Mouse (Mus musculus): ENCODE measurements at regions not wholly inside any gene's neighbourhood (a gene's known extent, or its start where the extent isn't known, plus 50 kb on each side); places are given as distances from the start of the nearest gene placed in this dataset.

DNA sequence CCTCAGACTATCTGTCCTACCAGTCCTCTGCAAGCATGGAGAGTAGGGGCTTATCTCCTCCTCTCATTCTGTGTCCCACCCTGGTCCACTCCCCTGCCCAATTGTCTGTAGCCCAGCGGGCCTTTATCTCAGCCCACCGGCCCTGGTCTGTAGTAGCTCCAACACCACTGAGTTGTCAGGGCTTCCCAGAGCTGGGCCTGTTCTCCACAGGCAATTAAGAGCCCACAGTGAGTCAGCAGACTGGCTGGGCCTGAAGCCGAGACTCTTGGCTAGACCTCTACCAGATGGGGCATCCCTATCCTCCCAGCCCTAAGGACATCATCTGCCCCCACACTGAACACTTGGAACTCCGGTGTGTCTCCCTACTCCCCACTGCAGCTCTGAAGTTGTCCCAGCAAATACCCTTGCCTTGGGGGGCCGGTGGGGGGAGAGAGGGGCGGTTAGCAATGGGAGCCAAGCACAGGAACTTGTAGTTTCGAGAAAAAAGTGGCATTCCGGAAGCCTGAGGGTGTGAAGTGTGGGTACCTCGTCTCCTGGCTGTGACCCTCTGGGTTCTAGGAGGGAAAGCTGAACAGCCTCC is 64.7 kb upstream of the Dlg1 start:
- CTCF ChIA-PET, result no interaction called here

DNA sequence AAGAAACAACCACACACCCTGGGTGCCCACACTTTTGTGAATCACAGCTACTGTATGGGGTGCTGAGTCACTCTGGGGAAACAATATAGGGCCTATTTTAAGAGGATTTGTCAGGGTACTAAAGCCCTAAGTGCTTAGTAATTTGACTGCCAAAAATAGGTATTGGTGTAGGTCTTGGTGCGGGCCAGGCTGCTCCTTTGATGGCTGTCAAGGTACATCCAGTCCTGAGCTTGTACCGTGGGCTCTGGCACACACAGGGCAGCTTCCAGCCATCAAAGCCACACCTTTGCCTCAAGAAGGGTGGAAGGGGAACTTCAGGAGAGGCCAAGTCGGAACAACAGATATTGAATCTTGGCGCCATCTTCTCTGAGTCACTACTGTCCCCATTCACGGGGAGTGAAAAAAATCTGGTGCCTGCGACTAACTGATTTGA is 64.2 kb upstream of the Dlg1 start:
- CTCF ChIA-PET, result no interaction called here

DNA sequence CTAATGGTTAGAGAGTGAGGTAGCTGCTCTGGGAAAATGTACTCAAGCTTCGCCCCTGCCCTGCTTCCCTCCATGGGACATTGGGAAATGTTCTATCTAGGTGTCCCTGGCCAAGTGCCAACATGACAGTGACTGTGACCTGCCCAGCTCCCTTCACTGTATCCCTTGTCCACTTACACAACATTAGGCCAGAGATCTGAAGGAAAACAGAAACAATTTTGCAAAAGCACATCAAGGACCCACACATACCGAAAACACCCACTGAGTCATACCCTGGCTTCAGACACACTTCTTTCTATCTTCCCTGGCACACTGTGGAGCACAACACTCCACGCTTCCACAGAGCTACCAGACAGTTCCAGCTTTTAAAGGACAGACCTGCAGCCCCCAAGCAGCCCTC is 62.0 kb upstream of the Dlg1 start:
- CTCF ChIA-PET, result no interaction called here

DNA sequence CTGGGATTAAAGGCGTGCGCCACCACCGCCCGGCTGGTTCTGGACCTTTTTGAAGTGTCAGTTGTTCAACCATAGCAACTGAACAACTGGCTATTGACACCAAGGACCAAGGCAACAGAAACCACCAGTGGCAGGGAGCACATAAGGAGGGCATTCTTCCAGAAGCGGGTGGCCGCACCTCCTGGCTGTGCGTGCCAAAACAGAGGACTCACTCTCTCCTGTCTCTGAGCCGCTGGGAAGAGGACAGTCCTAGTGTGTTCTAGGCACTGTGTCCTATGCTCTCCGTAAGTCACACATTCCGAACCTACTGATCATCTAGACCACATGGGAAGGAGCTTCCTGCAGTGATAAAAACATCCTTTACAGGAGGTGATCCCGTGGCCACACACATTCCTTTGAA is 60.1 kb upstream of the Dlg1 start:
- CTCF ChIA-PET, result no interaction called here

GRCm38 (mm10) chr16:31606389-31607177 is 56.7 kb upstream of the Dlg1 start:
- CTCF ChIA-PET, result no interaction called here

- CTCF ChIA-PET, result no interaction called here
Observed at GRCm38 (mm10) chr16:31608964-31609363, 54.3 kb upstream of the Dlg1 start.

DNA sequence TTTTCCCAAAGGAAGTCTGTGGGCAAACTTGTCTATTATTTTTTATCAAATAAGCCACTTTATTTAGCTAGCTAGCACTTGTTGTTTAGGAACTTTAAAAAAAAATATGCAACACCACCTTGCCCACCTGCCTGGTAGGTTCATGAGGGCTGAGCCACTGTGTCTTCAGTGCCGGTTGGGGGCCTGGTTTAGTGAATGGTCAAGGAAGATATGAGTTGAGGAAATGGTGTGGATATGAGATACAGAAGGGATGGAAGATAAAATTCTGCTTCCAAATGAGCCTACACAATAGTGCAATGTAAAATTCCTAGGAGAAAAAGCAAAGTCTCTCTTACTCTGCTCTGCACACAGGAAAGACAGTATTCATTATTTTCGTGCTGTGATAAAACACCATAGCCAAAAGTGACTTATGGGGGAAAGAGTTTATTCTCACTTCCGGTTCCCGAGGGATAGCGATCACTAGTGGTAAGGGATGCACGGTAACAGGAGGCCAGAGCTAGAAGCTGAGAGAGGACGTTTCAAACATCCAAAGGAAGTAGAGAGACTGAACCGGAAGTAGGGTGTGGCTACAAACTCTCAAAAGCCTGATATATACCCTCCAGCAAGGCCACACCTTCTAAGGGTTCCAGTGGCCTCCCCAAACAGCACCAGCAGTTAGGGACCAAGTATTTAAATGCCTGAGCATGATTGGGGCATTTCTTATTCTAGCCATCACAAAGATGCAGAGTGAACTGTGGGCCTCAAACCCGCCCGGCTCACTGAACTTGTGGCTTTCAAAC is 53.7 kb upstream of the Dlg1 start:
- CTCF ChIA-PET, result no interaction called here

All from spleen, embryonic (tissue).